Mouse (Mus musculus): ENCODE data around the gene Hmgn1.

- no peak for TF ChIP-seq CTCF (IDR thresholded peaks at IDR 0.05; ENCODE audit: insufficient read depth, low read length)
- peak; percentile 16; the same call in 1 of the 2 replicates for TF ChIP-seq POLR2A (IDR thresholded peaks at IDR 0.05; ENCODE audit: borderline replicate concordance, extremely low read depth, low read depth, low read length)
Observed at GRCm38 (mm10) chr16:96126684-96127171, 801 bp downstream of the Hmgn1 start.
